Mouse (Mus musculus) retina, postnatal 1 day (tissue): Measurements from ENCODE around the gene Pi4kb.

ENCODE experiments used
- DNase-seq: peaks from one replicate; pipeline ENCODE4 v3.0.0-alpha.2; 2012

The Pi4kb gene

GRCm38 (mm10) chr3:94958295-94958694, 16.2 kb upstream of the Pi4kb start:
- DNase-seq, result no peak

- DNase-seq, result no peak
These were observed 14.7 kb upstream of the Pi4kb start for GRCm38 (mm10) chr3:94959871-94960270.

- DNase-seq, result no peak
These were observed 14.2 kb upstream of the Pi4kb start for GRCm38 (mm10) chr3:94960322-94960721.

GRCm38 (mm10) chr3:94964989-94965388, 9.5 kb upstream of the Pi4kb start:
- DNase-seq, result no peak

- DNase-seq, result no peak
These were observed 8.7 kb upstream of the Pi4kb start for GRCm38 (mm10) chr3:94965878-94966277.

GRCm38 (mm10) chr3:94972552-94972951, 2.0 kb upstream of the Pi4kb start:
- no peak for DNase-seq

- DNase-seq, result no peak
These were observed 911 bp upstream of the Pi4kb start for GRCm38 (mm10) chr3:94973620-94974019.

- no peak for DNase-seq
These were observed 454 bp upstream of the Pi4kb start for GRCm38 (mm10) chr3:94974026-94974527.

- no peak for DNase-seq
These were observed 9.8 kb downstream of the Pi4kb start for GRCm38 (mm10) chr3:94984312-94984711.

- DNase-seq, result no peak
These were observed 11.0 kb downstream of the Pi4kb start for GRCm38 (mm10) chr3:94985513-94985912.

- DNase-seq, result no peak
These were observed 13.0 kb downstream of the Pi4kb start for GRCm38 (mm10) chr3:94987578-94987977.

- DNase-seq, result no peak
These were observed 14.7 kb downstream of the Pi4kb start for GRCm38 (mm10) chr3:94989159-94989761.

- DNase-seq, result peak; percentile 83
These were observed 22.4 kb downstream of the Pi4kb start for GRCm38 (mm10) chr3:94996946-94997345.

- peak; percentile 50 for DNase-seq
These were observed 28.0 kb downstream of the Pi4kb start for GRCm38 (mm10) chr3:95002569-95002968.

- DNase-seq, result no peak
These were observed 28.7 kb downstream of the Pi4kb start for GRCm38 (mm10) chr3:95003273-95003672.

GRCm38 (mm10) chr3:95005651-95006050, 31.1 kb downstream of the Pi4kb start:
- DNase-seq, result no peak

- no peak for DNase-seq
These were observed 33.2 kb downstream of the Pi4kb start for GRCm38 (mm10) chr3:95007706-95008105.

- DNase-seq, result no peak
These were observed 35.9 kb downstream of the Pi4kb start for GRCm38 (mm10) chr3:95010396-95010795.

- DNase-seq, result no peak
These were observed 38.5 kb downstream of the Pi4kb start for GRCm38 (mm10) chr3:95012982-95013381.

- DNase-seq, result peak; percentile 10
These were observed 39.3 kb downstream of the Pi4kb start for GRCm38 (mm10) chr3:95013699-95014427.

GRCm38 (mm10) chr3:95014428-95015151, 40.1 kb downstream of the Pi4kb start:
- DNase-seq, result peak; percentile 64

- DNase-seq, result peak; percentile 100
These were observed 40.9 kb downstream of the Pi4kb start, which contains the start of gene Zfp687 for GRCm38 (mm10) chr3:95015337-95015872. TSS of gene Zfp687 (minus strand) at chr3:95015448.

- DNase-seq, result peak; percentile 94
These were observed 41.5 kb downstream of the Pi4kb start for GRCm38 (mm10) chr3:95015891-95016531.
